Comparison of ENCODE assay signal across 11 mouse cellular contexts in the genomic region with DNA sequence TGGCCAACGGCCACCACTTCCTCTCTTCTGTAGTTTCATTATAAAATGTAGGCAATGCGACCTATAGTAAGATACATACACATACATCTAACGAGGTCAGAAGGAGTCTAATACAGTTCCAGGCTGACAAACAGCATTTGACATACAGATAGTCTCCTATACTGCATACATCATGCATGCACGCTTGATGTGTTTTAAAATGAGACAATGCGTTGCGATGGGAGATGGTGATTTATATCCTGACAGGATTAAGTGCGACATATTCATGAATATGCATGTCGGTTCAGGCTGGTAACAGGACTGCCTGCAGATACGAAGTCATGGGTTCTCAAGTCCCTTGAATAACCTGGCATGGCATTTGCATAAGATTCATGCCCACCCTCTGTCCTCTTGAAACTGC.
"Had no signal": no experiment of that assay in that cellular context is flagged by ENCODE, and none has a peak within 500 bp of the region (broad histone marks: within the 10 kb centered on the region; RNA-seq: fewer than 3 reads in every experiment).

No protein-coding gene starts in this region.

- H3K27ac ChIP-seq: kidney, embryonic 15.5 days; limb, embryonic 13.5 days; liver, embryonic 14.5 days; stomach, postnatal 0 days had no signal

- H3K9me3 ChIP-seq: kidney, embryonic 15.5 days; limb, embryonic 13.5 days had no signal

- H3K36me3 ChIP-seq: kidney, embryonic 15.5 days; limb, embryonic 13.5 days had no signal

- H3K9ac ChIP-seq: kidney, embryonic 15.5 days; limb, embryonic 13.5 days; liver, embryonic 14.5 days had no signal

- H3K4me2 ChIP-seq: kidney, embryonic 15.5 days; midbrain, embryonic 11.5 days had no signal

- DNase-seq: kidney, adult 2 months; kidney, postnatal 14 days; left cerebral cortex, postnatal 4 days; lung, adult 18-20 months; thymus, postnatal 25 days had no signal

- H3K4me3 ChIP-seq: kidney, embryonic 15.5 days; limb, embryonic 13.5 days; myocyte had no signal

- H3K27me3 ChIP-seq: kidney, embryonic 15.5 days had no signal

- H3K4me1 ChIP-seq: kidney, embryonic 15.5 days had no signal
